Mouse (Mus musculus) hindbrain, embryonic 13.5 days (tissue): Measurements from ENCODE around the gene Tnn. TPM values are rescaled to one million over a fixed set of nuclear protein-coding genes. Genes with fewer than 3 reads are reported as not detected.

Source experiments
- ATAC-seq: fragments of 200-750 bp; cut with Nextera tagmentation; 2 replicates; pipeline ENCODE4 v1.8.0; 2017; ENCODE audit warnings: moderate TSS enrichment; ENCODE audit not compliant: low FRiP score
- H3K27ac ChIP-seq: fragments of 300-500 bp; sonication (generic); 2 replicates; pipeline ENCODE4 v1.5.1; 2015; ENCODE audit warnings: inconsistent platforms, mild to moderate bottlenecking, moderate library complexity
- H3K27me3 ChIP-seq: fragments of 300-500 bp; sonication (generic); 2 replicates; pipeline ENCODE4 v1.6.1; 2015; ENCODE audit warnings: mild to moderate bottlenecking, inconsistent platforms
- H3K36me3 ChIP-seq: fragments of 300-500 bp; sonication (generic); 2 replicates; pipeline ENCODE4 v1.6.1; 2015; ENCODE audit warnings: mild to moderate bottlenecking, inconsistent platforms
- H3K4me1 ChIP-seq: fragments of 300-500 bp; sonication (generic); replicated peaks from 2 replicates; pipeline ENCODE4 v1.6.1; 2015; ENCODE audit warnings: inconsistent platforms
- H3K4me2 ChIP-seq: fragments of 300-500 bp; sonication (generic); 2 replicates; pipeline ENCODE4 v1.6.1; 2015; ENCODE audit warnings: inconsistent platforms, mild to moderate bottlenecking, moderate library complexity
- H3K4me3 ChIP-seq: fragments of 300-500 bp; sonication (generic); 2 replicates; pipeline ENCODE4 v1.5.1; 2015; ENCODE audit warnings: mild to moderate bottlenecking, inconsistent platforms
- H3K9ac ChIP-seq: fragments of 300-500 bp; sonication (generic); 2 replicates; pipeline ENCODE4 v1.6.1; 2015; ENCODE audit warnings: mild to moderate bottlenecking, inconsistent platforms
- H3K9me3 ChIP-seq: fragments of 300-500 bp; sonication (generic); 2 replicates; pipeline ENCODE4 v1.6.1; 2016; ENCODE audit warnings: inconsistent platforms
- WGBS: fragments of 180-500 bp; shearing (Covaris S2); methylation state at CpG from one replicate; pipeline ENCODE4 v1.1.7; 2015; 5-methylcytosine and 5-hydroxymethylcytosine counted together
- polyA plus RNA-seq: library from polyadenylated mRNA; unstranded; fragments of >200 nt; fragmentation: Nextera tagmentation; extraction: Ambion mirVana; gene quantifications from 2 replicates; pipeline ENCODE4 v1.2.1, GENCODE M21; 2015

Gene Tnn
- polyA plus RNA-seq, 1 experiment from 2014 or later: 0.06 TPM

- no peaks in the 10 kb centered on the region for H3K9me3 ChIP-seq
- no peak overlapping the region for H3K9ac ChIP-seq
- 86% methylated on average over 5 of the region's 5 CpGs for WGBS
- H3K36me3 ChIP-seq: no peaks in the 10 kb centered on the region
- no peak for ATAC-seq
- no peak overlapping the region for H3K27ac ChIP-seq
- 0 out of 2 replicates have a peak, but pooled peaks cover 2% of the 10 kb centered on the region for H3K27me3 ChIP-seq
- H3K4me2 ChIP-seq: no peak overlapping the region
- peaks cover 3% of the 10 kb centered on the region for H3K4me1 ChIP-seq
- H3K4me3 ChIP-seq: no peak overlapping the region
Observed at GRCm38 (mm10) chr1:160049131-160049880, 104.1 kb downstream of the Tnn start.

DNA sequence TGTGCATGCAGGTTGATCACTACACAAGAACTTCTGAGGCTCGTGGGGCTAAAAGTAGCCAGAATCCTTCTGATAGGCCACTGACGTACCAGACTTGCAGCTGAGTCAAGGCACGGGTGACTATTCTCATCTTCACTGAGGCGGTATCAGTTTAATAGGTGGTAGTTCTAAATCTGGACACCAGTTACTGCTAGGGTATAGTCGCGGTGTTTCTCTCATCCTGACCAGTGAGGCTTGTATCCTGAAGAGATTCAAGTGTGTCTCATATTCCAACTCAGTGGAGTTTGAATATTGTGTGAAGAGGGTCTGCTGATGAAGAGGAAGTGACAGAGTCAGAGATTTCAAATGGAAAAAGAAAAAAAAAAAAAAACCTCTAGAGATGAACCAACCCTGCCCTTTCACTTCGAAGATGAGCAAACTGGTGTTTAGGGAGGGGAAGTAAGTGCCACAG lies 105.9 kb downstream of the Tnn start:
- H3K9ac ChIP-seq: no peak overlapping the region
- H3K27me3 ChIP-seq: 0 out of 2 replicates have a peak, but pooled peaks cover 12% of the 10 kb centered on the region
- H3K9me3 ChIP-seq: no peaks in the 10 kb centered on the region
- H3K4me1 ChIP-seq: peaks cover 7% of the 10 kb centered on the region
- ATAC-seq: no peak
- H3K27ac ChIP-seq: no peak overlapping the region
- H3K36me3 ChIP-seq: no peaks in the 10 kb centered on the region
- no peak overlapping the region for H3K4me2 ChIP-seq
- 94% methylated on average over 7 of the region's 7 CpGs for WGBS
- H3K4me3 ChIP-seq: no peak overlapping the region

DNA sequence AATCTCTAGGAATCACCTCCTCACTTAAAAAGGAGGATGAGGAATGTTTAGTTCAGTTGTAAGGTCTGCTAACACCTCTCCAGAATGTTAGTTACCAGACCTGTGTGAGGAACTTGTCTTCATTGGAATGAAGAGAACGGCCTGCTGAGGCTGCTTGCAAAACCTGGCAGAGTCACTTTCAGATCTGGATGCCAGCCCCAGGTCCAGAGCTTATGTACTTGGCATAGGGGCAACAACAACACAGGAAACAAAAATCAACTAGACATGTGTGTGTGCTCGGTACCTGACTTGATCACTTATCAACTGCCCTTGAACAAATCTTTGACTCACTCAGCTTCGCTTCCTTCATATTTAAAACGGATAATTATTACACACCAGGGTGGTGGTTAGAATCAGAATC lies 106.6 kb downstream of the Tnn start:
- Histone ChIP-seq H3K27ac (no peak overlapping the region), H3K4me2 (no peak overlapping the region), H3K27me3 (0 out of 2 replicates have a peak, but pooled peaks cover 12% of the 10 kb centered on the region), H3K9me3 (no peaks in the 10 kb centered on the region), H3K9ac (no peak overlapping the region), H3K4me3 (no peak overlapping the region), H3K4me1 (peaks cover 7% of the 10 kb centered on the region), H3K36me3 (no peaks in the 10 kb centered on the region)
- WGBS: 99% methylated on average over 4 of the region's 4 CpGs
- no peak for ATAC-seq

DNA sequence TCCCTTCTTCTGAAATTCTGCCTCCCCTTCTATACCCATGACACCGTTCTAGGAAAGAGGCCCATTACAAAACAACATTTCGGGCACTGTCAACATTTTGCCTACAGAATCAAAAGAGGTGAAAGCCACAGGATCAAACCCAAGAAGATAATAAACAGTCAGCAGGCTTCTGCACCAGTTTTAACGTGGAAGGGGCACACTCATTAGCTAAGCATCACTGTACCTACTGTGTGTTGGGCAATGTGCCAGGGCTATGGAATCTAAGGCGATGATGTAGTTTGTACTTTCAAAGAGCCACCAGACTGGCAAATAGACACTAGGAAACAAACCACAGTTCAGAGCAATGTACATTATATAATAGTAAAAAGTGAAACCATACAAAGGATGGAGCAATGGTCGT lies 107.4 kb downstream of the Tnn start:
- Histone ChIP-seq H3K9ac (no peak overlapping the region), H3K4me2 (no peak overlapping the region), H3K4me3 (no peak overlapping the region), H3K4me1 (peaks cover 7% of the 10 kb centered on the region), H3K9me3 (no peaks in the 10 kb centered on the region), H3K36me3 (no peaks in the 10 kb centered on the region), H3K27ac (no peak overlapping the region), H3K27me3 (0 out of 2 replicates have a peak, but pooled peaks cover 12% of the 10 kb centered on the region)
- ATAC-seq: no peak
- 88% methylated on average over 5 of the region's 5 CpGs for WGBS

DNA sequence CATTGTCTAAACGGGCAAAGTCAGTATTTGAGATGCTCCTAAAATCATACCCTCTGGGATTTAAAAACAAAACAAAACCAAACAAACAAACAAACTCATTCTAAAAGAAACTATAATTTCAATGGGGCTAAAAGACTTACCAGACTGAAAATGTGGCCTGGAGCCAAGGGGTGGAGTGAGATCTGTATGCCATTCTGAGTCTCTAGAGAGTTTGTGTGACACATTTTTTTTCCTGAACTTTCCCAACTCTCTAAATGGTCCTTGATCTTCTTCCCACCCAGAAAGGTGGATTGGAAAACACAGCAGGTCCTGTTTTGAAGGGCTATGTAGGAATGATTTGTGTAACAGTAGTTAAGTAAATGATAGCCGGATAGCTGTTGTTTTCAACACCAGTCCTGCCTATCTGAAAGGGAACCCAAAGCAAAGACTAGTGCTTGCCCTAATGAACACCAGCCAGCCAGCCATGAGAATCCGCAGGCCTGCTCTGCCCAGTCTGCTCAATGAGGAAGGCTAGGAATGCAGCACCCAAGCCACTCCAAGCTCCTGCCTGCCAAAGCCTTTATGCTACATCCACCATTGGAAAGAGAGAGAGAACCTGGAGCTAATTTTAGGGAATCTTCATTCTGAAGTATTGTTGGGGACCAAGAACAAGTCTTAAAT lies 108.2 kb downstream of the Tnn start:
- Histone ChIP-seq H3K27me3 (0 out of 2 replicates have a peak, but pooled peaks cover 12% of the 10 kb centered on the region), H3K9ac (no peak overlapping the region), H3K27ac (no peak overlapping the region), H3K36me3 (no peaks in the 10 kb centered on the region), H3K4me3 (no peak overlapping the region), H3K4me2 (no peak overlapping the region), H3K9me3 (no peaks in the 10 kb centered on the region), H3K4me1 (peaks cover 7% of the 10 kb centered on the region)
- WGBS: 67% methylated on average over 3 of the region's 3 CpGs
- ATAC-seq: no peak

- Histone ChIP-seq H3K4me1 (peaks cover 7% of the 10 kb centered on the region), H3K36me3 (no peaks in the 10 kb centered on the region), H3K9ac (peak within 1 kb of the TSS; percentile 49; the same call in 1 of the 2 replicates), H3K27me3 (0 out of 2 replicates have a peak, but pooled peaks cover 12% of the 10 kb centered on the region), H3K9me3 (no peaks in the 10 kb centered on the region), H3K4me2 (peak within 1 kb of the TSS; percentile 54), H3K4me3 (peak within 1 kb of the TSS; percentile 35), H3K27ac (no peak within 1 kb of the TSS)
- ATAC-seq: peak; percentile 28; the same call in 1 of the 2 replicates
- WGBS: 4% methylated on average over 33 of the region's 33 CpGs
Observed at GRCm38 (mm10) chr1:160044237-160045021, 109.0 kb downstream of the Tnn start, which contains the start of gene 4930523C07Rik. Gene 4930523C07Rik, plus strand, starts transcription at chr1:160044382.

DNA sequence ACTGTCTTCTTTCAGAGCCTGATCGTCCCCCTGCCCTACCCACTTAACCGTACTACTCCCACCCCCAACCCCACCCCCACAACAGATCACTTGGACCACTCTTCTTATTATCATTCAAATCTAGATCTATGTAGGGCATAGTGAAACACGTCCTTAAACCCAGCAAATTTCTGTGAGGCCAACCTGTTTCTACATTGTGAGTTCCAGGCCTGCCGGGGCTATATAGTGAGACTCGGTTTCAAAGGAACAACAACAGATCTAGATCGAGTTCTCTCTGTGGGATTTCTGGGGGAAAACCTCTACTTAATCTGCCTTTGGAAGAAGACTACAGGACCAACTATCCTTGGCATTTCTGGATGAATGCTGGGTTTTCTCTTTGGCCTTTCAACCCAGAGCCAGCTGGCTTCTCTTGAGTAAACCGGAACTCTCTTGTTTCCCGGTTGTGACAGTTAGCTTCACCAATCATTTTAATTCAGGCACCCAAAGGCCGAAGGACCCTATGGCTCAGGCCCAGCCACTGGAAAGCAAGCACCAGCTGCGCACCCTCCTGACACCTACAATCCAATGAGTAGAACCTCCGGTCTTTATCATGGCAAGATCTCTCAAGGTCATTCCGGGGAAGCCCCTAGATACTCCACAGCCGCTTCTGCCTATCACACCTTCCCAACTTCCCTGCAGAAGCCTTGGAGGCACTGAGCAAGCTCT lies 110.0 kb downstream of the Tnn start:
- 90% methylated on average over 13 of the region's 13 CpGs for WGBS

GRCm38 (mm10) chr1:160042351-160042750 lies 111.0 kb downstream of the Tnn start:
- no peaks in the 10 kb centered on the region for H3K9me3 ChIP-seq
- no peak overlapping the region for H3K4me3 ChIP-seq
- no peak overlapping the region for H3K27ac ChIP-seq
- 76% methylated on average over 7 of the region's 7 CpGs for WGBS
- H3K4me2 ChIP-seq: no peak overlapping the region
- no peak for ATAC-seq
- peaks cover 7% of the 10 kb centered on the region for H3K4me1 ChIP-seq
- H3K36me3 ChIP-seq: no peaks in the 10 kb centered on the region
- H3K9ac ChIP-seq: no peak overlapping the region
- 0 out of 2 replicates have a peak, but pooled peaks cover 12% of the 10 kb centered on the region for H3K27me3 ChIP-seq

More for the DNA sequence above, 110.0 kb downstream of the Tnn start:
- H3K4me3 ChIP-seq: no peak overlapping the region
- H3K9ac ChIP-seq: no peak overlapping the region
- H3K36me3 ChIP-seq: no peaks in the 10 kb centered on the region
- H3K27ac ChIP-seq: no peak overlapping the region
- H3K4me1 ChIP-seq: peaks cover 7% of the 10 kb centered on the region
- 0 out of 2 replicates have a peak, but pooled peaks cover 12% of the 10 kb centered on the region for H3K27me3 ChIP-seq
- no peak for ATAC-seq
- no peaks in the 10 kb centered on the region for H3K9me3 ChIP-seq
- H3K4me2 ChIP-seq: peak overlapping the region; percentile 54; the same call in 1 of the 2 replicates

DNA sequence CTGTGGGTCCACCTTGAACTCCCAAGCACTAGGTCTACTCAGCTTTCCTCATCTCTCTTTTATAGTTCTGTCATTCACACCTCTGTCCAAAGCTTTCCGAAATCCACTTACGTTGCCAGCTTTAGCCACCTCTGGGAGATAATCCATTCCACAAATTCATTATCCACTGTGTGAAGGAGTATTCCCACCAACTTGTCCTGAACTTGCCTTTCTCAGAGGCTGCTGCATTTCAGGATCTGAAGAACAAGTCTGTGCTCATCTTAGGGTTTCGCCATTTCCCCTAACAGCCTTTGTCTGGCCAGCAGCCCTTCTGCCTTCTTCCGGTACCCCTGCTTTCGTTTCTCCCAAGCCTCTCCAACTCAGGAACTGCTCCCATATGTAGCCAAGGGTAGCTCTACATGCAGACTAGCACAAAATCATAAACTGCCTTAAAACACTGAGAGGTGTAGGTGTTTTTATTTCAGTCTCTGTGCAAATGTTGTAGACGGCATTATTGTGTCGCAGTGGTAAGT lies 112.1 kb downstream of the Tnn start:
- no peaks in the 10 kb centered on the region for H3K9me3 ChIP-seq
- 0 out of 2 replicates have a peak, but pooled peaks cover 12% of the 10 kb centered on the region for H3K27me3 ChIP-seq
- peaks cover 7% of the 10 kb centered on the region for H3K4me1 ChIP-seq
- WGBS: 97% methylated on average over 7 of the region's 7 CpGs
- no peak overlapping the region for H3K9ac ChIP-seq
- H3K27ac ChIP-seq: no peak overlapping the region
- H3K4me3 ChIP-seq: no peak overlapping the region
- ATAC-seq: no peak
- H3K4me2 ChIP-seq: no peak overlapping the region
- no peaks in the 10 kb centered on the region for H3K36me3 ChIP-seq

DNA sequence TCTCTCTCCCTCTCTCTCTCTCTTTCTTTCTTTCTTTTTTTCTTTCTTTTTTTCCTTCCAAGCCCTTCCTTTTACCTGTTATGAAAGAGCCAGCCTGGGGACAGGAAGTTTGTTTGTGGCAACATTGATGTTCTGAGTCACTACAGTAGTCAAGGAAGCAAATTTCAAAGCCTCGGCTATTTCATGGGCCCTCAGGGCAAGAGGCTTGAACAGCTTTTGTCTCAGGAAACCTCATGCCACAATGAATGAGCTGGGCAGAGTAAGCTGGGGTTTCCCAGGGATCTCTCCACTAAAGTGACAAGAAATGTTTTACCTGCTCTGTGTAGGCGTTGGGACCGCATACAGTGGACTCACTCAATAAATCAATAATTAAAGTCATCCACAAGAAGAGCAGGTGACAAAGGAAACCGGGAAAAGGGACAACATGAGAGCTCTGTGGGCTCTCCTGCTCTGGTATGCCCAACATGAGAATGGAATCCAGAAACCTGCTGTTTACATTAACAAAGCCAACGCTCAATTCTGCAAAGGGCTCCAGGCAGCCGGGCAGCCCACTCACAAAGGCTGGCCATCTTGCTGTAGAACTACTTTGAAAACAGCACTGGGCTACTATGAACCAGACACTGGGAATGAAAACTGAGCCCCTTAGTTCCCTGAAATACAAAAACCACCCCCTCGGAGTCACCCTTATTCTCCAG lies 113.3 kb downstream of the Tnn start:
- Histone ChIP-seq H3K4me1 (peaks cover 7% of the 10 kb centered on the region), H3K9me3 (no peaks in the 10 kb centered on the region), H3K9ac (no peak overlapping the region), H3K36me3 (no peaks in the 10 kb centered on the region), H3K4me3 (no peak overlapping the region), H3K27me3 (0 out of 2 replicates have a peak, but pooled peaks cover 12% of the 10 kb centered on the region), H3K4me2 (no peak overlapping the region), H3K27ac (no peak overlapping the region)
- WGBS: 59% methylated on average over 7 of the region's 7 CpGs
- no peak for ATAC-seq

DNA sequence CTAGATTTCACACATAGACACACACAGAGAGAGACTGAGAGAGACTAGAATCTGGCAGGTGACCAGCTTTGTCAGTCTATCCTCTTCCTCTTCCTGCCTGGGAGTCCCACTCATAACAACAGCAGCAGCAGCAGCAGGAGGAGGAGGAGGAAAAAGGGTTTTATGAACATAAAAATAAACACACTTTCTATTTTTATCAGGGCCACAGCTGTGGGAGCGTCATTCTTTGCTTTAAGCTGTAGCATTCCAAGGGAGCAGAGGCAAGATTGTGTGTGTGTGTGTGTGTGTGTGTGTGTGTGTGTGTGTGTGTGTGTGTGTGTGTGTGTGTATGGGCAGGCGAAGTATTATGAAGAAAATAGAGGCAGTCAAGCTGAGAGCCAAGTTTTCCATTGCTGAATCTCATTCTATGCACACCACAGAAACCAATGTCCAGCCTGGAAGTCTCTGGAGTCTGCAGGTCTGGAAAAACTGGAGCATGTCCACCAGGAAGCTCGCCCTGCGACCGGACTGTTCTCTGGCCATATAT lies 116.3 kb downstream of the Tnn start:
- Histone ChIP-seq H3K27ac (no peak overlapping the region), H3K4me3 (no peak overlapping the region), H3K27me3 (no peaks in the 10 kb centered on the region), H3K36me3 (no peaks in the 10 kb centered on the region), H3K9me3 (no peaks in the 10 kb centered on the region), H3K9ac (no peak overlapping the region), H3K4me1 (no peaks in the 10 kb centered on the region), H3K4me2 (no peak overlapping the region)
- ATAC-seq: no peak
- WGBS: 83% methylated on average over 5 of the region's 5 CpGs
